Mouse (Mus musculus) forebrain, embryonic 11.5 days (tissue): ENCODE measurements at regions not wholly inside any gene's neighbourhood (a gene's known extent, or its start where the extent isn't known, plus 50 kb on each side); places are given as distances from the start of the nearest gene placed in this dataset.

ENCODE experiments used
- ATAC-seq: fragments of 200-750 bp; cut with Nextera tagmentation; replicated peaks from 2 replicates; pipeline ENCODE4 v1.8.0; 2017; ENCODE audit warnings: moderate TSS enrichment; ENCODE audit not compliant: low FRiP score
- DNase-seq: peaks from one replicate; pipeline ENCODE4 v3.0.0-alpha.2; 2017; ENCODE audit warnings: low spot score
- H3K27ac ChIP-seq: fragments of 300-500 bp; sonication (generic); 2 replicates; pipeline ENCODE4 v1.5.1; 2014; ENCODE audit warnings: low read depth, low read length
- H3K27me3 ChIP-seq: fragments of 300-500 bp; sonication (generic); 2 replicates; pipeline ENCODE4 v1.6.1; 2014; ENCODE audit warnings: mild to moderate bottlenecking, low read length, mixed read lengths; ENCODE audit not compliant: control insufficient read depth, insufficient read depth
- H3K36me3 ChIP-seq: fragments of 300-500 bp; sonication (generic); 2 replicates; pipeline ENCODE4 v1.6.1; 2014; ENCODE audit warnings: mild to moderate bottlenecking, low read length, moderate library complexity, mixed read lengths; ENCODE audit not compliant: control insufficient read depth, insufficient read depth
- H3K4me1 ChIP-seq: fragments of 300-500 bp; sonication (generic); replicated peaks from 2 replicates; pipeline ENCODE4 v1.6.1; 2014; ENCODE audit warnings: low read length, mixed read lengths; ENCODE audit not compliant: control insufficient read depth, insufficient read depth
- H3K4me2 ChIP-seq: fragments of 300-500 bp; sonication (generic); 2 replicates; pipeline ENCODE4 v1.6.1; 2014; ENCODE audit warnings: low read depth, mild to moderate bottlenecking, low read length, moderate library complexity, mixed read lengths; ENCODE audit not compliant: severe bottlenecking
- H3K4me3 ChIP-seq: fragments of 300-500 bp; sonication (generic); 2 replicates; pipeline ENCODE4 v1.5.1; 2014; ENCODE audit warnings: low read depth, low read length
- H3K9ac ChIP-seq: fragments of 300-500 bp; sonication (generic); 2 replicates; pipeline ENCODE4 v1.6.1; 2014; ENCODE audit warnings: low read length
- H3K9me3 ChIP-seq: fragments of 300-500 bp; sonication (generic); 2 replicates; pipeline ENCODE4 v1.6.1; 2016; ENCODE audit warnings: low read length, mixed read lengths; ENCODE audit not compliant: control insufficient read depth
- WGBS: fragments of 180-500 bp; shearing (Covaris S2); extraction: QIAGEN DNeasy Blood & Tissue Kit; methylation state at CpG from one replicate; pipeline ENCODE4 v1.1.7; 2014; 5-methylcytosine and 5-hydroxymethylcytosine counted together

GRCm38 (mm10) chr3:149581141-149581540 lies 590.8 kb upstream of the Adgrl2 start:
- no peak for DNase-seq
- Histone ChIP-seq H3K4me3 (no peak overlapping the region), H3K27ac (no peak overlapping the region), H3K27me3 (no peaks in the 10 kb centered on the region), H3K9me3 (no peaks in the 10 kb centered on the region), H3K4me2 (no peak overlapping the region), H3K9ac (no peak overlapping the region), H3K4me1 (no peaks in the 10 kb centered on the region), H3K36me3 (no peaks in the 10 kb centered on the region)
- WGBS = 43% methylated on average over 3 of the region's 3 CpGs
- no peak for ATAC-seq

- DNase-seq = no peak
- no peak overlapping the region for H3K9ac ChIP-seq
- no peak overlapping the region for H3K4me2 ChIP-seq
- H3K36me3 ChIP-seq = no peaks in the 10 kb centered on the region
- ATAC-seq = no peak
- no peaks in the 10 kb centered on the region for H3K9me3 ChIP-seq
- no peaks in the 10 kb centered on the region for H3K27me3 ChIP-seq
- 88% methylated on average over 3 of the region's 3 CpGs for WGBS
- no peak overlapping the region for H3K27ac ChIP-seq
- H3K4me1 ChIP-seq = no peaks in the 10 kb centered on the region
- no peak overlapping the region for H3K4me3 ChIP-seq
Measured at GRCm38 (mm10) chr3:149575678-149576077, 585.3 kb upstream of the Adgrl2 start.

- Histone ChIP-seq H3K4me3 (no peak overlapping the region), H3K4me1 (no peaks in the 10 kb centered on the region), H3K9me3 (no peaks in the 10 kb centered on the region), H3K27me3 (no peaks in the 10 kb centered on the region), H3K9ac (no peak overlapping the region), H3K4me2 (no peak overlapping the region), H3K36me3 (no peaks in the 10 kb centered on the region), H3K27ac (no peak overlapping the region)
- 86% methylated on average over 6 of the region's 6 CpGs for WGBS
- DNase-seq = no peak
- no peak for ATAC-seq
Measured at GRCm38 (mm10) chr3:149566853-149567252, 576.5 kb upstream of the Adgrl2 start.

GRCm38 (mm10) chr3:149550231-149550951 lies 560.0 kb upstream of the Adgrl2 start:
- Histone ChIP-seq H3K9me3 (no peaks in the 10 kb centered on the region), H3K36me3 (no peaks in the 10 kb centered on the region), H3K4me3 (no peak overlapping the region), H3K27ac (no peak overlapping the region), H3K4me2 (no peak overlapping the region), H3K9ac (no peak overlapping the region), H3K27me3 (no peaks in the 10 kb centered on the region), H3K4me1 (no peaks in the 10 kb centered on the region)
- ATAC-seq (no peak), DNase-seq (no peak)
- 93% methylated on average over 9 of the region's 9 CpGs for WGBS

- no peaks in the 10 kb centered on the region for H3K36me3 ChIP-seq
- no peak overlapping the region for H3K4me3 ChIP-seq
- H3K9me3 ChIP-seq = no peaks in the 10 kb centered on the region
- H3K4me1 ChIP-seq = no peaks in the 10 kb centered on the region
- H3K27me3 ChIP-seq = no peaks in the 10 kb centered on the region
- no peak overlapping the region for H3K27ac ChIP-seq
- no peak overlapping the region for H3K4me2 ChIP-seq
- WGBS = 77% methylated on average over 6 of the region's 6 CpGs
- H3K9ac ChIP-seq = no peak overlapping the region
- ATAC-seq = no peak
- DNase-seq = no peak
Measured at GRCm38 (mm10) chr3:149547045-149547444, 556.7 kb upstream of the Adgrl2 start.

GRCm38 (mm10) chr3:149546256-149546655 lies 555.9 kb upstream of the Adgrl2 start:
- H3K4me3 ChIP-seq = no peak overlapping the region
- no peak overlapping the region for H3K4me2 ChIP-seq
- H3K4me1 ChIP-seq = no peaks in the 10 kb centered on the region
- no peak overlapping the region for H3K27ac ChIP-seq
- H3K9ac ChIP-seq = no peak overlapping the region
- no peak for ATAC-seq
- DNase-seq = no peak
- no peaks in the 10 kb centered on the region for H3K9me3 ChIP-seq
- H3K27me3 ChIP-seq = no peaks in the 10 kb centered on the region
- WGBS = 80% methylated on average over 10 of the region's 10 CpGs
- H3K36me3 ChIP-seq = no peaks in the 10 kb centered on the region

- Histone ChIP-seq H3K9ac (no peak overlapping the region), H3K27ac (no peak overlapping the region), H3K4me1 (no peaks in the 10 kb centered on the region), H3K36me3 (no peaks in the 10 kb centered on the region), H3K4me3 (no peak overlapping the region), H3K9me3 (no peaks in the 10 kb centered on the region), H3K4me2 (no peak overlapping the region), H3K27me3 (no peaks in the 10 kb centered on the region)
- ATAC-seq (no peak), DNase-seq (no peak)
- WGBS = 43% methylated on average over 4 of the region's 4 CpGs
Measured at GRCm38 (mm10) chr3:149534183-149534582, 543.8 kb upstream of the Adgrl2 start.

- no peak for ATAC-seq
- Histone ChIP-seq H3K36me3 (no peaks in the 10 kb centered on the region), H3K27ac (no peak overlapping the region), H3K4me3 (no peak overlapping the region), H3K4me1 (no peaks in the 10 kb centered on the region), H3K4me2 (no peak overlapping the region), H3K9ac (no peak overlapping the region), H3K27me3 (no peaks in the 10 kb centered on the region), H3K9me3 (no peaks in the 10 kb centered on the region)
- DNase-seq = no peak
- 66% methylated on average over 13 of the region's 13 CpGs for WGBS
Measured at GRCm38 (mm10) chr3:149530026-149530607, 539.8 kb upstream of the Adgrl2 start.

- Histone ChIP-seq H3K4me2 (no peak overlapping the region), H3K4me1 (no peaks in the 10 kb centered on the region), H3K27ac (no peak overlapping the region), H3K9ac (no peak overlapping the region), H3K4me3 (no peak overlapping the region), H3K27me3 (no peaks in the 10 kb centered on the region), H3K36me3 (no peaks in the 10 kb centered on the region), H3K9me3 (no peaks in the 10 kb centered on the region)
- ATAC-seq = no peak
- no peak for DNase-seq
- WGBS = 98% methylated on average over 3 of the region's 3 CpGs
Measured at GRCm38 (mm10) chr3:149526509-149526908, 536.2 kb upstream of the Adgrl2 start.
